Mouse (Mus musculus): ENCODE data around the gene Vmn1r137. TPM values are rescaled to one million over a fixed set of nuclear protein-coding genes. Genes with fewer than 3 reads are reported as not detected.

The Vmn1r137 gene
- not detected for polyA plus RNA-seq (2014; fragmentation: Illumina TruSeq; extraction: RNeasy Lipid Tissue Mini Kit (QIAGEN cat#74804); ENCODE audit: low read depth, low replicate concordance)

DNA sequence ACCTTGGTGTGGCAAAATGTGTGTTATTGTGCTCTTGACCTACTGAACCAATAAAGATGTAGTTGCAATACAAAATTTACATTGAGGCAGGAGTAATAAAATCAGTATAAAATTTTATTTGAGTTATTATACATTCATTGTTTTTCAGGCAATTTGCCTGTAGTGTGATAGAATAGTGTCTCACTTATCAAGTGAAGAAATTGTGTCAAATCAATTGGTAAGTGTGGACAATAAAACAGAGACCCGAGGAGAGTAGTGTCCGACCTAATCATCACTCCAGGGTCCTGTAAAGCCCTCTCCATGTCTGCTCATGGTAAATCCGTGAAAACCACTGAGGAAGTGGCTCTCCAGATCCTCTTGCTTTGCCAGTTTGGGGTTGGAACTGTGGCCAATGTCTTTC lies at the start of gene Vmn1r137:
TSS of gene Vmn1r137 (plus strand) at position 301 of the 400 bp plus-strand sequence.

DNA sequence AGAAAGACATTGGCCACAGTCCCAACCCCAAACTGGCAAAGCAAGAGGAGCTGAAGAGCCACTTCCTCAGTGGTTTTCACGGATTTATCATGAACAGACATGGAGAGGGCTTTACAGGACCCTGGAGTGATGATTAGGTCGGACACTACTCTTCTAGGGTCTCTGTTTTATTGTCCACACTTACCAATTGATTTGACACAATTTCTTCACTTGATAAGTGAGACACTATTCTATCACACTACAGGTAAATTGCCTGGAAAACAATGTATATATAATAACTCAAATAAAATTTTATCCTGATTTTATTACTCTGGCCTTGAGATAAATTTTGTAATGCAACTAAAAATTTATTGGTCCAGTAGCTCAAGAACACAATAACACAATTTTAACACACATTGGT lies 34.4 kb downstream of the Vmn1r137 start, which contains the start of gene Vmn1r138:
TSS of gene Vmn1r138 (minus strand) at position 101 of the 400 bp plus-strand sequence.

Other genes starting within 250 kb of the Vmn1r137 start
- gene Gm4175, start 233.1 kb upstream of the Vmn1r137 start, polyA plus RNA-seq (2014; fragmentation: Illumina TruSeq; extraction: RNeasy Lipid Tissue Mini Kit (QIAGEN cat#74804); ENCODE audit: low read depth, low replicate concordance) = not detected
- not detected for gene Gm4177, start 197.9 kb upstream of the Vmn1r137 start, polyA plus RNA-seq (2014; fragmentation: Illumina TruSeq; extraction: RNeasy Lipid Tissue Mini Kit (QIAGEN cat#74804); ENCODE audit: low read depth, low replicate concordance)
- not detected for gene Vmn1r135, start 162.2 kb upstream of the Vmn1r137 start, polyA plus RNA-seq (2014; fragmentation: Illumina TruSeq; extraction: RNeasy Lipid Tissue Mini Kit (QIAGEN cat#74804); ENCODE audit: low read depth, low replicate concordance)
- gene Gm5725, start 150.3 kb upstream of the Vmn1r137 start, polyA plus RNA-seq (2014; fragmentation: Illumina TruSeq; extraction: RNeasy Lipid Tissue Mini Kit (QIAGEN cat#74804); ENCODE audit: low read depth, low replicate concordance) = not detected
- not detected for gene Gm5891, start 73.3 kb upstream of the Vmn1r137 start, polyA plus RNA-seq (2014; fragmentation: Illumina TruSeq; extraction: RNeasy Lipid Tissue Mini Kit (QIAGEN cat#74804); ENCODE audit: low read depth, low replicate concordance)
- gene Vmn1r138, start 34.3 kb downstream of the Vmn1r137 start, polyA plus RNA-seq (2014; fragmentation: Illumina TruSeq; extraction: RNeasy Lipid Tissue Mini Kit (QIAGEN cat#74804); ENCODE audit: low read depth, low replicate concordance) = not detected
- not detected for gene Gm6176, start 61.7 kb downstream of the Vmn1r137 start, polyA plus RNA-seq (2014; fragmentation: Illumina TruSeq; extraction: RNeasy Lipid Tissue Mini Kit (QIAGEN cat#74804); ENCODE audit: low read depth, low replicate concordance)
- not detected for gene Vmn1r139, start 74.5 kb downstream of the Vmn1r137 start, polyA plus RNA-seq (2014; fragmentation: Illumina TruSeq; extraction: RNeasy Lipid Tissue Mini Kit (QIAGEN cat#74804); ENCODE audit: low read depth, low replicate concordance)
- gene Gm16451, start 123.7 kb downstream of the Vmn1r137 start, polyA plus RNA-seq (2014; fragmentation: Illumina TruSeq; extraction: RNeasy Lipid Tissue Mini Kit (QIAGEN cat#74804); ENCODE audit: low read depth, low replicate concordance) = not detected
- not detected for gene Gm10666, start 140.2 kb downstream of the Vmn1r137 start, polyA plus RNA-seq (2014; fragmentation: Illumina TruSeq; extraction: RNeasy Lipid Tissue Mini Kit (QIAGEN cat#74804); ENCODE audit: low read depth, low replicate concordance)
- not detected for gene Vmn1r142, start 169.4 kb downstream of the Vmn1r137 start, polyA plus RNA-seq (2014; fragmentation: Illumina TruSeq; extraction: RNeasy Lipid Tissue Mini Kit (QIAGEN cat#74804); ENCODE audit: low read depth, low replicate concordance)
- gene Vmn1r143, start 194.8 kb downstream of the Vmn1r137 start, polyA plus RNA-seq (2014; fragmentation: Illumina TruSeq; extraction: RNeasy Lipid Tissue Mini Kit (QIAGEN cat#74804); ENCODE audit: low read depth, low replicate concordance) = not detected
- not detected for gene Gm8653, start 206.7 kb downstream of the Vmn1r137 start, polyA plus RNA-seq (2014; fragmentation: Illumina TruSeq; extraction: RNeasy Lipid Tissue Mini Kit (QIAGEN cat#74804); ENCODE audit: low read depth, low replicate concordance)
- gene Gm8453, start 234.9 kb downstream of the Vmn1r137 start, polyA plus RNA-seq (2014; fragmentation: Illumina TruSeq; extraction: RNeasy Lipid Tissue Mini Kit (QIAGEN cat#74804); ENCODE audit: low read depth, low replicate concordance) = not detected

Data from testis, adult 10 weeks (tissue).